Mouse (Mus musculus): Measurements from ENCODE around the gene Atp6v0b. TPM values are rescaled to one million over a fixed set of nuclear protein-coding genes. Genes with fewer than 3 reads are reported as not detected.

Atp6v0b gene
- polyA plus RNA-seq, 1 experiment from 2014 or later, result 346 TPM

- no peaks in the 10 kb centered on the region for H3K36me3 ChIP-seq (ENCODE audit: insufficient read depth, low read length)
- WGBS, result 85% methylated on average over 7 of the region's 7 CpGs
- no peaks in the 10 kb centered on the region for H3K27me3 ChIP-seq (replicated peaks; ENCODE audit: insufficient read depth, low read length)
- H3K9ac ChIP-seq (replicated peaks; ENCODE audit: low read depth), result no peak overlapping the region
- no peak for TF ChIP-seq EP300 (IDR thresholded peaks at IDR 0.05)
- no peak for TF ChIP-seq CTCF (IDR thresholded peaks at IDR 0.05)
- H3K27ac ChIP-seq (ENCODE audit: low read length), result no peak overlapping the region
- H3K9me3 ChIP-seq (ENCODE audit: low read length), result no peaks in the 10 kb centered on the region
- no peak for ATAC-seq
- no peak overlapping the region for H3K4me2 ChIP-seq (replicated peaks; ENCODE audit: low read depth, low read length)
- no peak for DNase-seq (ENCODE audit: low spot score)
- 0 out of 2 replicates have a peak, but pooled peaks cover 3% of the 10 kb centered on the region for H3K4me1 ChIP-seq (ENCODE audit: insufficient read depth, low read depth, low read length)
- H3K4me3 ChIP-seq (ENCODE audit: low read depth, low read length), result no peak overlapping the region
These were observed 37.0 kb downstream of the Atp6v0b start for GRCm38 (mm10) chr4:117850176-117850575.

GRCm38 (mm10) chr4:117849506-117849905, 37.6 kb downstream of the Atp6v0b start:
- H3K9ac ChIP-seq (replicated peaks; ENCODE audit: low read depth), result no peak overlapping the region
- H3K4me2 ChIP-seq (replicated peaks; ENCODE audit: low read depth, low read length), result no peak overlapping the region
- TF ChIP-seq CTCF (IDR thresholded peaks at IDR 0.05), result no peak
- TF ChIP-seq EP300 (IDR thresholded peaks at IDR 0.05), result no peak
- no peaks in the 10 kb centered on the region for H3K36me3 ChIP-seq (ENCODE audit: insufficient read depth, low read length)
- H3K9me3 ChIP-seq (ENCODE audit: low read length), result no peaks in the 10 kb centered on the region
- ATAC-seq, result no peak
- 85% methylated on average over 5 of the region's 5 CpGs for WGBS
- H3K4me1 ChIP-seq (ENCODE audit: insufficient read depth, low read depth, low read length), result 0 out of 2 replicates have a peak, but pooled peaks cover 3% of the 10 kb centered on the region
- H3K4me3 ChIP-seq (ENCODE audit: low read depth, low read length), result no peak overlapping the region
- no peak for DNase-seq (ENCODE audit: low spot score)
- H3K27ac ChIP-seq (ENCODE audit: low read length), result no peak overlapping the region
- no peaks in the 10 kb centered on the region for H3K27me3 ChIP-seq (replicated peaks; ENCODE audit: insufficient read depth, low read length)

GRCm38 (mm10) chr4:117849063-117849462, 38.1 kb downstream of the Atp6v0b start:
- WGBS, result 59% methylated on average over 17 of the region's 17 CpGs
- no peak overlapping the region for H3K4me3 ChIP-seq (ENCODE audit: low read depth, low read length)
- H3K27ac ChIP-seq (ENCODE audit: low read length), result no peak overlapping the region
- H3K36me3 ChIP-seq (ENCODE audit: insufficient read depth, low read length), result no peaks in the 10 kb centered on the region
- DNase-seq (ENCODE audit: low spot score) (no peak), ATAC-seq (no peak)
- TF ChIP-seq EP300 (IDR thresholded peaks at IDR 0.05) (no peak), CTCF (IDR thresholded peaks at IDR 0.05) (no peak)
- H3K4me1 ChIP-seq (ENCODE audit: insufficient read depth, low read depth, low read length), result 0 out of 2 replicates have a peak, but pooled peaks cover 3% of the 10 kb centered on the region
- no peaks in the 10 kb centered on the region for H3K27me3 ChIP-seq (replicated peaks; ENCODE audit: insufficient read depth, low read length)
- H3K9ac ChIP-seq (replicated peaks; ENCODE audit: low read depth), result no peak overlapping the region
- H3K4me2 ChIP-seq (replicated peaks; ENCODE audit: low read depth, low read length), result no peak overlapping the region
- H3K9me3 ChIP-seq (ENCODE audit: low read length), result no peaks in the 10 kb centered on the region

GRCm38 (mm10) chr4:117847011-117847410, 40.1 kb downstream of the Atp6v0b start:
- Histone ChIP-seq H3K36me3 (ENCODE audit: insufficient read depth, low read length) (no peaks in the 10 kb centered on the region), H3K9ac (replicated peaks; ENCODE audit: low read depth) (no peak overlapping the region), H3K9me3 (ENCODE audit: low read length) (no peaks in the 10 kb centered on the region), H3K4me2 (replicated peaks; ENCODE audit: low read depth, low read length) (no peak overlapping the region), H3K4me1 (ENCODE audit: insufficient read depth, low read depth, low read length) (0 out of 2 replicates have a peak, but pooled peaks cover 3% of the 10 kb centered on the region), H3K27me3 (replicated peaks; ENCODE audit: insufficient read depth, low read length) (no peaks in the 10 kb centered on the region), H3K27ac (ENCODE audit: low read length) (no peak overlapping the region), H3K4me3 (ENCODE audit: low read depth, low read length) (no peak overlapping the region)
- ATAC-seq (peak; percentile 74), DNase-seq (ENCODE audit: low spot score) (peak; percentile 65)
- WGBS, result 48% methylated on average over 2 of the region's 2 CpGs
- TF ChIP-seq CTCF (IDR thresholded peaks at IDR 0.05), result no peak
- no peak for TF ChIP-seq EP300 (IDR thresholded peaks at IDR 0.05)

GRCm38 (mm10) chr4:117846261-117846660, 40.9 kb downstream of the Atp6v0b start:
- WGBS, result 96% methylated on average over 4 of the region's 4 CpGs
- no peak overlapping the region for H3K9ac ChIP-seq (replicated peaks; ENCODE audit: low read depth)
- no peak overlapping the region for H3K4me2 ChIP-seq (replicated peaks; ENCODE audit: low read depth, low read length)
- H3K27me3 ChIP-seq (replicated peaks; ENCODE audit: insufficient read depth, low read length), result no peaks in the 10 kb centered on the region
- no peak overlapping the region for H3K27ac ChIP-seq (ENCODE audit: low read length)
- no peak overlapping the region for H3K4me3 ChIP-seq (ENCODE audit: low read depth, low read length)
- TF ChIP-seq CTCF (IDR thresholded peaks at IDR 0.05), result no peak
- no peaks in the 10 kb centered on the region for H3K9me3 ChIP-seq (ENCODE audit: low read length)
- DNase-seq (ENCODE audit: low spot score) (no peak), ATAC-seq (no peak)
- no peaks in the 10 kb centered on the region for H3K36me3 ChIP-seq (ENCODE audit: insufficient read depth, low read length)
- H3K4me1 ChIP-seq (ENCODE audit: insufficient read depth, low read depth, low read length), result 0 out of 2 replicates have a peak, but pooled peaks cover 3% of the 10 kb centered on the region

- Histone ChIP-seq H3K4me3 (ENCODE audit: low read depth, low read length) (no peak overlapping the region), H3K9ac (replicated peaks; ENCODE audit: low read depth) (no peak overlapping the region), H3K36me3 (ENCODE audit: insufficient read depth, low read length) (no peaks in the 10 kb centered on the region), H3K4me1 (ENCODE audit: insufficient read depth, low read depth, low read length) (peaks cover 6% of the 10 kb centered on the region; the same call in 1 of the 2 replicates), H3K27me3 (replicated peaks; ENCODE audit: insufficient read depth, low read length) (no peaks in the 10 kb centered on the region), H3K27ac (ENCODE audit: low read length) (no peak overlapping the region), H3K4me2 (replicated peaks; ENCODE audit: low read depth, low read length) (no peak overlapping the region), H3K9me3 (ENCODE audit: low read length) (no peaks in the 10 kb centered on the region)
- no peak for TF ChIP-seq EP300 (IDR thresholded peaks at IDR 0.05)
- ATAC-seq, result no peak
- no peak for DNase-seq (ENCODE audit: low spot score)
- WGBS, result 90% methylated on average over 11 of the region's 11 CpGs
These were observed 41.8 kb downstream of the Atp6v0b start for GRCm38 (mm10) chr4:117845316-117845715.

- Histone ChIP-seq H3K9ac (replicated peaks; ENCODE audit: low read depth) (no peak overlapping the region), H3K4me1 (ENCODE audit: insufficient read depth, low read depth, low read length) (peaks cover 9% of the 10 kb centered on the region; the same call in 1 of the 2 replicates), H3K27me3 (replicated peaks; ENCODE audit: insufficient read depth, low read length) (no peaks in the 10 kb centered on the region), H3K9me3 (ENCODE audit: low read length) (no peaks in the 10 kb centered on the region), H3K36me3 (ENCODE audit: insufficient read depth, low read length) (no peaks in the 10 kb centered on the region), H3K4me2 (replicated peaks; ENCODE audit: low read depth, low read length) (no peak overlapping the region), H3K4me3 (ENCODE audit: low read depth, low read length) (no peak overlapping the region), H3K27ac (ENCODE audit: low read length) (no peak overlapping the region)
- ATAC-seq (no peak), DNase-seq (ENCODE audit: low spot score) (no peak)
- 81% methylated on average over 5 of the region's 5 CpGs for WGBS
- TF ChIP-seq EP300 (IDR thresholded peaks at IDR 0.05), result no peak
These were observed 42.7 kb downstream of the Atp6v0b start for GRCm38 (mm10) chr4:117844467-117844866.
